ENCODE assay signal across 29 mouse cellular contexts in genomic region chr17:31642331-31642730, GRCm38 (mm10). TPM values are rescaled to one million over a fixed set of nuclear protein-coding genes. Genes with fewer than 3 reads are reported as not detected.
DNase-seq lines count a peak whose midpoint lies in the region; ATAC-seq and TF ChIP-seq lines count a peak whose summit lies in the region.
"Had no signal": no experiment of that assay in that cellular context is flagged by ENCODE, and none has a peak within 500 bp of the region (broad histone marks: within the 10 kb centered on the region; RNA-seq: fewer than 3 reads in every experiment).

No protein-coding gene starts in this region.

- H3K4me1 ChIP-seq in midbrain, embryonic 10.5 days, result peaks cover 10% of the 10 kb centered on the region
- 0 out of 2 replicates have a peak, but pooled peaks cover 3% of the 10 kb centered on the region for H3K4me1 ChIP-seq in midbrain, postnatal 0 days (ENCODE audit: insufficient read depth, low read length)
- peaks cover 42% of the 10 kb centered on the region for H3K4me1 ChIP-seq in E14TG2a.4 (replicated peaks; ENCODE audit: low read depth, low read length)
- H3K4me1 ChIP-seq in hindbrain, postnatal 0 days (ENCODE audit: insufficient read depth, low read length), result 0 out of 2 replicates have a peak, but pooled peaks cover 6% of the 10 kb centered on the region

- H3K36me3 ChIP-seq in midbrain, embryonic 10.5 days, result peaks cover 27% of the 10 kb centered on the region
- H3K36me3 ChIP-seq in midbrain, postnatal 0 days (ENCODE audit: insufficient read depth, low read length), result peaks cover 8% of the 10 kb centered on the region
- H3K36me3 ChIP-seq in E14TG2a.4 (ENCODE audit: insufficient read depth, low read length), result peaks cover 13% of the 10 kb centered on the region
- peaks cover 11% of the 10 kb centered on the region for H3K36me3 ChIP-seq in hindbrain, postnatal 0 days (ENCODE audit: insufficient read depth, low read length)

- ATAC-seq in midbrain, postnatal 0 days (ENCODE audit: low FRiP score), result no peak
- no peak for ATAC-seq in hindbrain, postnatal 0 days
- no peak for ATAC-seq in frontal cortex, adult (ENCODE audit: low TSS enrichment)
- ATAC-seq: activated CD4-positive, CD25-positive, alpha-beta regulatory T cell, adult 4 months; CD4-positive, CD25-positive, alpha-beta regulatory T cell, adult 4 months; forebrain, embryonic 14.5 days; forebrain, embryonic 16.5 days; Patski had no signal

- no peak overlapping the region for H3K4me3 ChIP-seq in midbrain, embryonic 10.5 days
- H3K4me3 ChIP-seq in midbrain, postnatal 0 days (ENCODE audit: low read depth, low read length), result no peak overlapping the region
- peak overlapping the region; percentile 57 for H3K4me3 ChIP-seq in E14TG2a.4 (replicated peaks; ENCODE audit: low read length)
- H3K4me3 ChIP-seq in hindbrain, postnatal 0 days (ENCODE audit: low read length), result no peak overlapping the region
- H3K4me3 ChIP-seq: embryonic facial prominence, embryonic 13.5 days; embryonic facial prominence, embryonic 15.5 days; erythroblast, embryonic 14.5 days; forebrain, embryonic 10.5 days; forebrain, embryonic 12.5 days had no signal

- no peak overlapping the region for H3K4me2 ChIP-seq in midbrain, postnatal 0 days (ENCODE audit: low read depth, low read length, poor library complexity, severe bottlenecking)
- H3K4me2 ChIP-seq in hindbrain, postnatal 0 days (ENCODE audit: low read depth, low read length), result no peak overlapping the region
- H3K4me2 ChIP-seq: embryonic facial prominence, embryonic 13.5 days; embryonic facial prominence, embryonic 15.5 days; forebrain, embryonic 12.5 days had no signal

- WGBS in midbrain, embryonic 10.5 days, result 36% methylated on average over 8 of the region's 8 CpGs
- WGBS in midbrain, postnatal 0 days, result 21% methylated on average over 8 of the region's 8 CpGs
- WGBS in hindbrain, postnatal 0 days, result 44% methylated on average over 8 of the region's 8 CpGs

- DNase-seq in midbrain, embryonic 10.5 days (ENCODE audit: low spot score), result no peak
- DNase-seq in midbrain, postnatal 0 days (ENCODE audit: low spot score), result no peak
- DNase-seq in ES-CJ7 (ENCODE audit: low read depth, low spot score) (peak; percentile 74), R1 (ENCODE audit: low read depth, low spot score) (peak; percentile 89)
- DNase-seq in embryo, embryonic 11 days, result no peak
- no peak for DNase-seq in hindbrain, postnatal 0 days (ENCODE audit: low spot score)
- DNase-seq: adrenal gland, adult 8-10 months; adrenal gland, postnatal 14 days; adrenal gland, postnatal 36 days; B cell, adult 2 months; cerebellum, adult 11-12 months; cerebellum, adult 2 months; cerebellum, adult 9-10 months; cerebellum, postnatal 10 days; cerebellum, postnatal 25 days had no signal

- peaks cover 14% of the 10 kb centered on the region for H3K27me3 ChIP-seq in midbrain, embryonic 10.5 days (ENCODE audit: low read depth, poor library complexity, severe bottlenecking)
- H3K27me3 ChIP-seq in midbrain, postnatal 0 days (ENCODE audit: insufficient read depth, low read length), result 0 out of 2 replicates have a peak, but pooled peaks cover 2% of the 10 kb centered on the region
- peaks cover 29% of the 10 kb centered on the region for H3K27me3 ChIP-seq in E14TG2a.4 (ENCODE audit: insufficient read depth, low read length)
- no peaks in the 10 kb centered on the region for H3K27me3 ChIP-seq in hindbrain, postnatal 0 days (ENCODE audit: insufficient read depth, low read length)
- H3K27me3 ChIP-seq: embryonic facial prominence, embryonic 13.5 days; embryonic facial prominence, embryonic 15.5 days; Patski had no signal

- 0 out of 2 replicates have a peak overlapping the region, but pooled peaks have one; percentile 9 for H3K27ac ChIP-seq in midbrain, embryonic 10.5 days (replicated peaks)
- H3K27ac ChIP-seq in midbrain, postnatal 0 days (ENCODE audit: low read depth, low read length), result no peak overlapping the region
- H3K27ac ChIP-seq in hindbrain, postnatal 0 days, result no peak overlapping the region
- H3K27ac ChIP-seq: embryonic facial prominence, embryonic 13.5 days; embryonic facial prominence, embryonic 15.5 days; forebrain, embryonic 10.5 days; forebrain, embryonic 12.5 days had no signal

- no peak for TF ChIP-seq CTCF in midbrain, postnatal 0 days (IDR thresholded peaks at IDR 0.05)
- TF ChIP-seq CTCF in E14TG2a.4 (conservative IDR thresholded peaks at IDR 0.05; ENCODE audit: low read length), result no peak
- no peak for TF ChIP-seq CTCF in hindbrain, postnatal 0 days (IDR thresholded peaks at IDR 0.05; ENCODE audit: low read depth)

- no peak overlapping the region for H3K9ac ChIP-seq in midbrain, postnatal 0 days (replicated peaks; ENCODE audit: low read length, poor library complexity, severe bottlenecking)
- no peak overlapping the region for H3K9ac ChIP-seq in hindbrain, postnatal 0 days (replicated peaks; ENCODE audit: low read length)
- H3K9ac ChIP-seq: embryonic facial prominence, embryonic 13.5 days; embryonic facial prominence, embryonic 15.5 days; forebrain, embryonic 12.5 days had no signal

- H3K9me3 ChIP-seq in midbrain, embryonic 10.5 days (replicated peaks), result no peaks in the 10 kb centered on the region; the same call in 1 of the 2 replicates
- H3K9me3 ChIP-seq in midbrain, postnatal 0 days (ENCODE audit: low read length), result no peaks in the 10 kb centered on the region
- no peaks in the 10 kb centered on the region for H3K9me3 ChIP-seq in E14TG2a.4 (ENCODE audit: low read length)
- no peaks in the 10 kb centered on the region for H3K9me3 ChIP-seq in hindbrain, postnatal 0 days (ENCODE audit: low read length)
- H3K9me3 ChIP-seq: embryonic facial prominence, embryonic 13.5 days; embryonic facial prominence, embryonic 15.5 days; forebrain, embryonic 10.5 days; forebrain, embryonic 12.5 days; G1E had no signal

RNA-seq across cellular contexts. Expression of gene Cbs, which starts 5.3 kb away (rescaled TPM):
- 0.94 and 1.9 TPM in 2 replicates for polyA plus RNA-seq in midbrain, embryonic 10.5 days (2016; fragmentation: Nextera tagmentation; extraction: Ambion mirVana)
- 13.3 and 29.6 TPM in 2 replicates for total RNA-seq in midbrain, postnatal 0 days (2014; rRNA removed)
- polyA plus RNA-seq in midbrain, postnatal 0 days (2015; fragmentation: Nextera tagmentation; extraction: Ambion mirVana), result 16.3 and 20.3 TPM in 2 replicates
- 31.4 and 38.8 TPM in 2 replicates for total RNA-seq in hindbrain, postnatal 0 days (2014; rRNA removed)
- 25.8 and 30.7 TPM in 2 replicates for polyA plus RNA-seq in hindbrain, postnatal 0 days (2015; fragmentation: Nextera tagmentation; extraction: Ambion mirVana)
- polyA plus RNA-seq: G1E had no signal

RNA-seq across cellular contexts. Expression of gene U2af1, which starts 16.4 kb away (rescaled TPM):
- polyA plus RNA-seq in midbrain, embryonic 10.5 days (2016; fragmentation: Nextera tagmentation; extraction: Ambion mirVana), result 449 and 476 TPM in 2 replicates
- total RNA-seq in midbrain, postnatal 0 days (2014; rRNA removed), result 55.5 and 72.9 TPM in 2 replicates
- 182 and 188 TPM in 2 replicates for polyA plus RNA-seq in midbrain, postnatal 0 days (2015; fragmentation: Nextera tagmentation; extraction: Ambion mirVana)
- 46.2 and 54.6 TPM in 2 replicates for total RNA-seq in hindbrain, postnatal 0 days (2014; rRNA removed)
- polyA plus RNA-seq in hindbrain, postnatal 0 days (2015; fragmentation: Nextera tagmentation; extraction: Ambion mirVana), result 224 and 242 TPM in 2 replicates

RNA-seq across cellular contexts. Expression of gene Cryaa, which starts 35.3 kb away (rescaled TPM):
- polyA plus RNA-seq in midbrain, embryonic 10.5 days (2016; fragmentation: Nextera tagmentation; extraction: Ambion mirVana), result not detected in 2 replicates
- 1.6 and 1.9 TPM in 2 replicates for total RNA-seq in midbrain, postnatal 0 days (2014; rRNA removed)
- polyA plus RNA-seq in midbrain, postnatal 0 days (2015; fragmentation: Nextera tagmentation; extraction: Ambion mirVana), result 0.37 and 0.39 TPM in 2 replicates
- total RNA-seq in hindbrain, postnatal 0 days (2014; rRNA removed), result 0.52 and 0.90 TPM in 2 replicates
- 1.2 TPM in 2 replicates for polyA plus RNA-seq in hindbrain, postnatal 0 days (2015; fragmentation: Nextera tagmentation; extraction: Ambion mirVana)
- total RNA-seq: adrenal gland, adult 18-20 months; adrenal gland, adult 8-10 months; adrenal gland, postnatal 14 days; adrenal gland, postnatal 36 days; G1E had no signal
- polyA plus RNA-seq: activated CD4-positive, CD25-positive, alpha-beta regulatory T cell, adult 4 months; CD4-positive, CD25-positive, alpha-beta regulatory T cell, adult 4 months; embryonic facial prominence, embryonic 13.5 days; erythroblast, embryonic 14.5 days; forebrain, embryonic 10.5 days; forebrain, embryonic 12.5 days; forebrain, embryonic 16.5 days; G1E; Patski had no signal

Comparison
In these comparisons a context has a peak if more than half of its experiments do, and no peak if none do; other contexts are left out.
1. DNase-seq: peak in ES-CJ7 (single experiment) and R1 (single experiment); none in midbrain, embryonic 10.5 days (single experiment), midbrain, postnatal 0 days (single experiment), embryo, embryonic 11 days (single experiment) and hindbrain, postnatal 0 days (single experiment).